ENCODE assay signal across 8 mouse cellular contexts in the genomic region with DNA sequence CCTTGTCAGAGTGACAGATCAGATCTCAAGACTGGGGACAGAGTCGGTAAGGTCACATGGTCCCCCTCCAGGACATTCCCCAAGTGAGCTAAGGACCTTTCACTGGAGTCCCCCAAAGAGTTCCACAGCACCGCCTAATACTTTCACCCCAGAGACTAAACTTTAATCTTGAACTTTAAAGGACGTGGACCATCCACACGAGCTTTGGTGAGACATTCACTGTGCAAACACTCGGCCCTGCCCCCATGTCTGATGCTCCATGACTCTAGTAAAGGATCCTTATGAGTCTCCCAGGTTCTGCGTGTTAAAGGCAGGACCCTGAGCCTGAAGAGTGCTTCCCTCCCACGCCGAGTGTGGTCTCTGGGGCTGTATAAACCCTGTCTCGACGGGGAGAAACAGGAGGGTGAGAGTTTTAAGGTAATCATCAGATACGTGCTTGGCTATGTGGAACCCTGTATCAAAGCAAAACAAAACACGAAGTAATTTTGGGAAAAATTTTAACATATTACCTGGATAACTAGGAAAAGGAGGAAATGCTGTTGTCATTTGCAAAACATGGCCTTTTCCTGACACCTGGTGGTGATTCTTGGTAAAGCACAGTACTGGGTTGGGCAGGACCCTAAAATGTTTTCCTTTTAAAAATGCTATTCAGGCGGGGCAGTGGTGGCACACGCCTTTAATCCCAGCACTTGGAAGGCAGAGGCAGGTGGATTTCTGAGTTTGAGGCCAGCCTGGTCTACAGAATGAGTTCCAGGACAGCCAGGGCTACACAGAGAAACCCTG.
DNase-seq lines count a peak whose midpoint lies in the region; ATAC-seq and TF ChIP-seq lines count a peak whose summit lies in the region.

No protein-coding gene starts in this region.

- no peak overlapping the region for H3K27ac ChIP-seq in ES-E14 (ENCODE audit: insufficient read depth, low read depth, low read length, poor library complexity, severe bottlenecking)
- no peak overlapping the region for H3K27ac ChIP-seq in left cerebral cortex, adult 2 months
- no peak overlapping the region for H3K27ac ChIP-seq in midbrain, embryonic 16.5 days (ENCODE audit: low read length)

- H3K9me3 ChIP-seq in ES-E14 (ENCODE audit: control insufficient read depth, insufficient read depth, low read depth, low read length) = no peaks in the 10 kb centered on the region
- H3K9me3 ChIP-seq in midbrain, embryonic 16.5 days (replicated peaks; ENCODE audit: control insufficient read depth, low read length, poor library complexity, severe bottlenecking) = no peaks in the 10 kb centered on the region

- H3K4me2 ChIP-seq in midbrain, embryonic 16.5 days (ENCODE audit: low read length) = no peak overlapping the region

- peak; percentile 61; the same call in 1 of the 2 replicates for ATAC-seq in granulocyte monocyte progenitor cell, adult 5-6 weeks (replicated peaks; ENCODE audit: poor library complexity, severe bottlenecking)
- ATAC-seq in midbrain, embryonic 16.5 days = 0 out of 2 replicates have a peak, but pooled peaks have one; percentile 36

- in situ Hi-C loops in ES-E14 (cut with MboI; ENCODE audit: low sequenced_read_pairs in 2 of 2, unreplicated experiment in 2 of 2) = loop anchor here (5.0 to 10.0 kb wide), 2 partner anchors 162 to 180 kb away; no protein-coding TSS in a partner anchor

- peak; percentile 78 for TF ChIP-seq CTCF in left cerebral cortex, adult 2 months (IDR thresholded peaks at IDR 0.05)

- peak; percentile 62 for DNase-seq in kidney, adult 18-20 months
- DNase-seq in kidney, adult 11 months = no peak
- DNase-seq in ES-E14 (ENCODE audit: low read depth, low spot score) = peak; percentile 45
- DNase-seq in cerebellum, adult 9-10 months = peak; percentile 76
- peak; percentile 64 to 68 for DNase-seq in left cerebral cortex, adult 2 months (ENCODE audit: extremely low spot score in 1 of 2, low spot score in 2 of 2)
- peak; percentile 39 to 70 for DNase-seq in thymus, postnatal 10 days (ENCODE audit: low spot score in 2 of 2)

- no peak overlapping the region for H3K9ac ChIP-seq in ES-E14 (ENCODE audit: insufficient read depth, low read depth, low read length, poor library complexity, severe bottlenecking)
- no peak overlapping the region for H3K9ac ChIP-seq in midbrain, embryonic 16.5 days (ENCODE audit: low read depth, low read length)

- intact Hi-C loops in left cerebral cortex, adult 2 months (cut with DNase I) = loop anchor here (1.0 to 10.0 kb wide), 4 partner anchors 180 to 442 kb away; a partner anchor contains a TSS

- no peak overlapping the region for H3K4me3 ChIP-seq in ES-E14 (ENCODE audit: insufficient read depth in 1 of 2, low read depth in 1 of 2, low read length in 2 of 2, poor library complexity in 1 of 2, severe bottlenecking in 1 of 2)
- H3K4me3 ChIP-seq in left cerebral cortex, adult 2 months = no peak overlapping the region
- no peak overlapping the region for H3K4me3 ChIP-seq in midbrain, embryonic 16.5 days (ENCODE audit: low read depth, low read length)

- peaks cover 18% of the 10 kb centered on the region for H3K36me3 ChIP-seq in ES-E14 (ENCODE audit: control insufficient read depth, insufficient read depth, low read length, poor library complexity, severe bottlenecking)
- H3K36me3 ChIP-seq in midbrain, embryonic 16.5 days (ENCODE audit: control insufficient read depth, insufficient read depth, low read length) = no peaks in the 10 kb centered on the region

- WGBS in midbrain, embryonic 16.5 days = 70% methylated on average over 14 of the region's 14 CpGs

- no peaks in the 10 kb centered on the region for H3K27me3 ChIP-seq in midbrain, embryonic 16.5 days (ENCODE audit: control insufficient read depth, insufficient read depth, low read depth, low read length)

- peaks cover 3 to 10% of the 10 kb centered on the region in 2 experiments; a peak in 3 of 4 replicates for H3K4me1 ChIP-seq in ES-E14 (ENCODE audit: control insufficient read depth in 2 of 2, insufficient read depth in 2 of 2, low read length in 2 of 2, poor library complexity in 1 of 2)
- H3K4me1 ChIP-seq in midbrain, embryonic 16.5 days (ENCODE audit: control insufficient read depth, insufficient read depth, low read length) = peaks cover 7% of the 10 kb centered on the region; the same call in 1 of the 2 replicates

TF ChIP-seq in ES-E14, 5 proteins besides CTCF, POLR2A, EP300 and RAD21:
- TF ChIP-seq HCFC1 (IDR thresholded peaks at IDR 0.05; ENCODE audit: borderline replicate concordance, insufficient read depth, low read length) (no peak), ZC3H11A (IDR thresholded peaks at IDR 0.05; ENCODE audit: borderline replicate concordance, low read depth, low read length) (peak; percentile 94), MAFK (IDR thresholded peaks at IDR 0.05; ENCODE audit: insufficient read depth, low read depth, low read length) (no peak)
